Mouse (Mus musculus) embryonic fibroblast, embryonic 13.5 days (primary cell): ENCODE data around the gene Prima1.

Source experiments
- CTCF ChIP-seq: IDR thresholded peaks from 2 replicates; pipeline ENCODE4 v1.5.1; 2011; ENCODE audit warnings: mild to moderate bottlenecking, control low read depth, low read length, moderate library complexity, borderline replicate concordance; ENCODE audit not compliant: insufficient read depth
- POLR2A ChIP-seq: IDR thresholded peaks from 2 replicates; pipeline ENCODE4 v1.6.1; 2011; ENCODE audit warnings: low read depth, mild to moderate bottlenecking, control low read depth, low read length, moderate library complexity

GRCm38 (mm10) chr12:103183057-103183456 lies 58.9 kb downstream of the Prima1 start:
- no peak for TF ChIP-seq POLR2A
- no peak for TF ChIP-seq CTCF
